Mouse (Mus musculus) thymus, postnatal 36 days (tissue): Measurements from ENCODE around the gene Cdh22.
A peak's percentile ranks its signal among the peaks of the same experiment; 100 is the strongest.

Experiments
- DNase-seq, 2 experiments: peaks; one replicate each; pipeline ENCODE4 v3.0.0; 2022; ENCODE audit warnings: mixed read lengths in 2 of 2

Gene Cdh22

DNA sequence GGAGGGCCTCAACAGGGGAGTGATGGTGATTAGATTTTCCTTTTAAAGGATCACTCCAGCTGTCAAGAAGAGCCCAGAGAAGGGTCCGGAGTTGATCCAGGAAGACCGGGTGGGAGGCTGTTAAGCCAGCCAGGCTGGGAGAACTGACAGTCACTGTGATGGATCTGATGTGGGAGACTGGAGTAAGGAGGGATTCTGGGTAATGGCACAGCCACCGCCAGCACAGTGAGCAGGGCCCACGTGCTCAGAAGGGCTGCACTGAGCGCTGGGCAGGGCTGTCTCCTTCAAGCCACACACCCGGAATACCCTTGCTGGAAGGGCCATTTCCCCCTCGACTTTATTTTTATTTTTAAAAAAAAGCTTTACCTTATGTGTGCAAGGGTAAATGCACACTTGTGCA, 29.7 kb downstream of the Cdh22 start:
- DNase-seq: no peak

DNA sequence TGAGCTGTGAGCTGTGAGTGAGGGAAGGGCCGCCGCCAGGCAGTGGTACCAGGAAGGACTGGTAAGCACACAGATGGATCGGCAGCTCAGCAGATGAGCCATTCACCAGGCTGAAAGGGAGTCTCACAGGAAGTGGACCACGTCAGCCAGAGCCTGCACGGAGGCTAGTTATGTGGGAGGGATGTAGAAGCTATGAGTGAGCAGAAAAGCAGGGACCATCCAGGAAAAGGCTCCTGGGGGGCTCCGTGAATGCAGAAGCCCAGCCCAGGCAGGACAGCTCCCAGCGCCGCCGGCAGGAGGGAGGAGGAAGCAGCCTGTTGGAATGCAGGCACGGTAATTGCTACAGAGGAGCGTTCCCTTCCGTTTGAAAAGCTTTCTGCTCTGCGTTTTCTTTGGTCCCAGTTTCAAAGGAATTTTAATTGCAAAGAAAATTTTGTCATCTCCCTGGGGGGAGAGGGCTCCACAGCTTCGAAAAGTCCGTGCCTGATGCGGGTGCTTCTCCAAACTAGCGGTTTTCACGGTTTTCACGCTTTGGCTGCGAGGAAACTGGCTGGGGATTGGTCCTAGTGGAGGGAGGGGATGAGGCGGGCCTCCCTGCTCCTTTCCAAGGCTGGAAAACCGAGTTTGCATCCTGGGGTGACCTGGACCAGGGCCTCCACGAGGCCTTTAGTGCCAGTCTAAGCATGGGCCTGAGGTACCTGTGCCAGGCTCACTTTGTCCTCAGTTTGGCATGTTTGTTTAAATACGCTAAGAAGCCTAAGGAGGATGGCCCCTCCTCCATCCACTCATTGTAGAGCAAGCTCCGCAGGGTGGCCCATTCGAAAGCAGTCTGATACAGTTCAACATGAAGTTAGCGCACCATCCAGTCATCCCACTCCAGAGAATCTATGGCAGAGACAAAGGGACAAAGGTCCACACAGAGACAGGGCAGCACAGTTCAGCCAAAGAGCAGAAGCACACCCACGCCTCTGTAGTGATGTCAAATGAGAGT, 32.6 kb downstream of the Cdh22 start:
- no peak for DNase-seq

DNA sequence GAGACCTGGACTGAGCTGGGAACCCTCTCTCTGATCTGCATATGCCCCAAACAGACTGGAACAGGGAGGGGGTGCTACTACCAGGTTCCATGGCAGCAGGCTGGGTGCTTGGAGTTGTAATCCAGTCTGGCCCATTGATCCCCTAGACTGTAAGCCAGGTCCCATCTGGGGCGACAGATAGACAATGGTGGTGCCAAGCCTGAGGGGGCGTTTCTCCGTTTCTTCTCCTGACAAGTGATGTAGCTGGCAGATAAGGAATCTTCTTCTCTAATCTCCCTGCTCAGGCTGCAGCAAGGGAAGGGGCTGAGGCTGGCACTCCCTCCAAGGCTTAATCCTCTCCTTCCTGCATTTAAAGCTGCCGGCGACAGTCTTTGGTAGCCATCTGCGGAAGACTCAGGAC, 37.1 kb downstream of the Cdh22 start:
- DNase-seq: no peak

DNA sequence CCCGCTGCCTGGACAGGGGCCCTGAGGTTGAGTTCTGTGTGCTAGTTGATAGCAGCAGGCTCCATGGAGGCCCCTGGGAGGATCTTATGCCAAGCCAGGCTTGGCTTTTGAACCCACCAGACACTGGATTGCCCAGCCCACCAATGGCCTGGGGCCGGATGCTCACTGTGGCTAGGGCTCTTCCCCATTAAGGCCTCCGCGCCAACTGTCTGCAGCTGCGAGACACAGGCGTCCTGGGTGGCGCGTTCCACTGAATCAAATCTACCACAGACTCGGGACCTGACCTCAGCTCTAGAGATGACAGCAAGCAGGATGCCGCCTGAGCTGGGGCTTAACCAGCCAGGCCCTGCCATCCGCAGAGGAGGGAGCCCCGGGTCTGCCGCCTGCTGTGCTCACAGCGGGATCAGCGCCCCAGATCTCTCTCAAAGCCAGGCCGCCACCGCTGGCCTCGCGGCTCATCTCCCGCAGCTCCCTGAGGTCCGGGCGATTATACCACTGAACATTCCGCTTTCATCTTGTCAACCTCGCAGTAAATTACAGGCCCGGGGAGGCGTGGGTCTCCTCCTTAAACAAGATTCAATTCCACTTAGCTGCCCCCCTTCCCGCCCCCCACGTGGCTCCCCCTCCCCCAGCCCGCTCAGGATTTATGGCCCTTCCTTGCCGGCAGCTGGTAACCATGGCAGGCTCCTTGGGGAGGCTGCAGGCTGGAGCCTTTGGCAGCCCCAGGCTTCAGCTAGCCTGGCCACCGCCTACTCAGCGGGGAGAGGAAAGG, 39.1 kb downstream of the Cdh22 start:
- DNase-seq: no peak

DNA sequence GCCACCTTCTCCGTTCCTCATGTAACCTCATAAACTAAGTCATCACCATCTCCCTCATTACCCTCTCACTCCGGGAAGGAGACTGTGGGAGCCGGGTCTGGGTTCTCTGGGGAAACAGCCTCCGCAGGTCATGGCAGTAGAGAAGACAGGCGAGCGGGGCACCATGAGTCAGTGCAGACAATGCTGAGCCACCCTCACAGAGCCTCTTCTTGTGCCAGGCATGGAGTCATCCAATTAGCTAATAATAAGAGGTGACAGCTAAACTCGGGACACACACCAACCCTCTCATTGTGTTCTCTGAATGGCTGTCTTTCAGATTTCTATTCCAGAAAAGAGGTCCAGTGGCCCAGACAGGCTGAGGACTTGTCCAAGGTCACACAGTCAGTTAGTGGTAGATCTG, 43.2 kb downstream of the Cdh22 start:
- DNase-seq: no peak

DNA sequence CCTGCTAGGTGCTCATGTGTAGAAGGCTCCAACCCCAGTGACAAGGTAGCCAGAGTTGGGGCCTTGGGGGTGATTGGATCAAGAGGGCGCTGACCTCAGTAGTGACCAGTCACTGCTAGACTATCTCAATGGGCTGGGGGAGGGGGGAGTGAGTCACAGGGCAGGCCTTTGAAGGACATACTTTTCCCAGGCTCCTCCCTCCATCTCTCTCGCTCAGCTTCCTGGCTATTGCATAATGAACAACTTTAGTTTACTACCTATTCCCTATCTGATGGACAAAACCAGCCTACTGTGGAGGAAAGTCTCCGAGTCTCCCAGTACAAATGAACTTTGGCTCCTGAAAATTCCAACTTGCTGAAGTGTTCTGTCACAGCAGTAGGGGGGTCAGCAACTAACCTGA, 45.1 kb downstream of the Cdh22 start:
- DNase-seq: no peak

DNA sequence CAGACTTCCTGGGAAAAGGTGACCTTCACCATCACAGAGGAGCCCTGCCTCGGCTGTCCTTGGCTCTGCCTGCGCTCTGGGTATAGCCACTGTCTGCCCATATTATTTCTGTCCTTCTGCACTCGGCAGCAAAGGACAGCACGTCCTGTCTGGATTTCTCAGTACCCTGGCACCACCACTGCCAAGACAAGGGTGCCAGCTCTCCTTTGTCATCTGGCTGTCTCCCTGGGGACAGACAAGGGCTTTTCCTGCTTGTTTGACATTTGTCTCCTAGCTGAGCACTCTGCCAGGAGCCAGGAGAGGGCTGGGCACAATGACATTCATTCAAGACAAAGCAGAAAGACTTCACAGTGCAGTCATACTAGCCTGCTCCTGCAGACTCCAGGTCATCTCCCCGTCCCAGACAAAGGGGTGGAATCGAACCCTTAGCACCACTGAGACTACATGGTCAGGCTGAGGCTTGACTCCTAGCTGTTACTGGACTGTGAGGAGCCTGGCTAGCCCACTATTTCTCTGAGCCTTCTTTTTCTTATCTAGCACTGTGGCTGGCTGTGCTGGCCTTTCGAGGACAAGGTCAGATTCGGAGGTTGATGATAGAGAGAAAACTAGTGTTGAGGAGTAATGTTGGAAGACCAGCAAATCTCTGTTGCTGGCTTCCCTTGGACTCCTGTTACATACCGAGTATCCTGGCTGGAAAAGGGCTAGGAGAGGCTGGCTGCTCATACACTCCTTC, 46.8 kb downstream of the Cdh22 start:
- no peak for DNase-seq

DNA sequence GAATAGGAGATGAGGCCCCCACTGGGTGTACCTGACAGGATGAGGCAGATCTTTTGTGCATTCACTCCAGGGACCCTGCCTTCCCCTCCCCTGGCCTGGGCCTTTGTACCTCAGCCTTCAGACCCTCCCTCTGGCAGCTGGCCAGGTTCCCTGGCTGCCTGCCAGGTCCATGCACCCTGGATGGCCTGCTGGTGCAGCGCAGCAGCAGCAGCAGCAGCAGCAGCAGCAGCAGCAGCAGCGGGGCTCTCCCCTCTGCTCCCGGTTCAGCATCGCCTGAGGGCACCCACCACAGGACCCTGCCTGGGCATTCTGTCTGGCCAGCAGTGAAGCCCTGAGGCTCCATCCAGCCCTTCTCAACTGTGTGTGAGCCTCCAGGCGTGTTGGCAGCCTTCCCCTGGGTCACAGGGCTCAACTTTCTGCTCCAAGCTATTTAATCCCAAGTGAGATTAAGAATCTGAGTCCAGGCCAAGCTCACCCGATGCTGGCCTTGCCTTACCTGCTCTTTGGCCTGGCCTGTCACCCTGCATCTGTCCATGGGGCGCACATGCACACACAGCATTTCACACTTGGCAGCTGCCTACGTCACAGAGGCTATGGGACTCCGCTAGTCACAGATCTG, 50.5 kb downstream of the Cdh22 start:
- DNase-seq: no peak

DNA sequence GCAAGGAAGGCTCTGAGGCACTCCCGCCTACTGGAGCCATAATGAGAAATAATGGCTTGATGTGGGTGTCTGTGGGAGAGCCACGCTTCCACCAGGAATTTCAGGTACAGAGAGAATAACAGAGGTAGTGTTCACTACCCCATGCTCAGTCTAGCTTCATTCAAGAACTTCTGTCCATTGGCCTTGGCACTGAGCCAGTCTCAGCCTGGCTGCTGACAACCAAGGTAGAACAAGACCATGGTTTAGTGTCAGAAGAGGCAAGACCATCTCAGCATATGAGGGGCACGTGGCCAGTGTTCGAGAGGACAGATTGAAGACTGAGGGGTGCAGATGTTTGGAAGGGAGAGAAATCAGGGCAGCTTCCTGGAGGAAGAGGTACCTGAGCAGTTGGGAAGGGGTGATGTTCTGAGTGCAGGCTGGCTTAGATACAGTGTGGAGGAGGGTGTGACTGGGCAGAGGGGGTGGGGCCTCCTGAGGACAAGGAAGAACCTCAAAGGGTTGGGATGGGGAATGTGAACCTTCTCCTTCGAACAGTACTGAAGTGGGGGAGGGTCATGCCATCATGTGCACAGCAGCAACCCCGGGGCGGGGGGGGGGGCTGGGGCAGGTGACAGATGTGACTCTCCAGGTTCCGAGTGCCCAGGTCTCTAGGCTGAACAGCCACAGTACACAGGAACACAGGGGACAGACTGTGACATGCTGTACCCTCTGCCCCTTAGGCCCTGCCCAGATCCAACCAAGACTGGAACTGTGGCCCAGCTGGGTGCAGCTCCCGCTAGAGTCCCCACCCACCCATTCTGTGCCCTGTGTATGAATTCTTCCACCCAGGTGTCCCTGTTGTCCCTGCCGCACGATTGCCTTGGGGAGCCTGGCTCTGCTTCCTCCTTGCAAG, 52.3 kb downstream of the Cdh22 start:
- DNase-seq: no peak

DNA sequence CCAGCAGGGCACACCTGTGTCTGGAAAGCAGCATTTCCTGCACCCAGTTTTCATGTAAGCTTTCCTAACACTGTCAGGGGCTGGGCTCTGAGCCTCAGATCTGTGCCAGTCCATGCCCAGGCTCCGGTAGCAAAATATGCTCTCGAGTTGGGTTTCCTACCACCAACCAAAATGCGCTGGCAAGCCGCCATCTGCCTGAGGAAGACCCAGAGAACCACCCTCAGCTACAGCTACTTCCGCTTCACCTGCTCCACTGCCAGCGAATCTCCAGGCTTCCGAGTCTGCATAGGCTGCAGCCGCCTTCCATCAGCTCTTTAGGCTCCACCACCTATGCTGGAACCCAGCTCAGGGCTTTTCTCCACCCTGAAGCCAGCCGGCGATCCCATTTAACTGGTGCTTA, 55.4 kb downstream of the Cdh22 start:
- DNase-seq: peak in 1 of 2 experiments; percentile 22

DNA sequence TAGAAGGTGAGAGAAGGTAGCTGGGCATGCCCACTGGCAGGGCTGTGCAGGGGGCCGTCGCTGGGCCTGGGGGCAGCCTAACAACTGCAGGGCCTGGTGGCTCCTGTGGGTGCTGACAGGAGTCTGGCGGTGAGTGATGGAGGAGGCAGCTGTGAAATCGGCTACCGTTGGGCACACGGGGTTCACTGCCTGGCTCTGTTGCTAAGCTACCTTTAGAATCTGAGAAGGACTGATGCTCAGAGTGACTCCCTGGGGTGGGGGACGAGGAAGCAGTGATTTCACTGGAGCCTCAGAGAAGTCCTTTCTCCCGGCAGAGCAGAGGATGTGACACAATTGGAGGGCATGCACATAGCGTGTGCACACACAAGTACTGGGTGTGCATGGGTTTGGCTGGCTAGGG, 57.7 kb downstream of the Cdh22 start:
- no peak for DNase-seq

DNA sequence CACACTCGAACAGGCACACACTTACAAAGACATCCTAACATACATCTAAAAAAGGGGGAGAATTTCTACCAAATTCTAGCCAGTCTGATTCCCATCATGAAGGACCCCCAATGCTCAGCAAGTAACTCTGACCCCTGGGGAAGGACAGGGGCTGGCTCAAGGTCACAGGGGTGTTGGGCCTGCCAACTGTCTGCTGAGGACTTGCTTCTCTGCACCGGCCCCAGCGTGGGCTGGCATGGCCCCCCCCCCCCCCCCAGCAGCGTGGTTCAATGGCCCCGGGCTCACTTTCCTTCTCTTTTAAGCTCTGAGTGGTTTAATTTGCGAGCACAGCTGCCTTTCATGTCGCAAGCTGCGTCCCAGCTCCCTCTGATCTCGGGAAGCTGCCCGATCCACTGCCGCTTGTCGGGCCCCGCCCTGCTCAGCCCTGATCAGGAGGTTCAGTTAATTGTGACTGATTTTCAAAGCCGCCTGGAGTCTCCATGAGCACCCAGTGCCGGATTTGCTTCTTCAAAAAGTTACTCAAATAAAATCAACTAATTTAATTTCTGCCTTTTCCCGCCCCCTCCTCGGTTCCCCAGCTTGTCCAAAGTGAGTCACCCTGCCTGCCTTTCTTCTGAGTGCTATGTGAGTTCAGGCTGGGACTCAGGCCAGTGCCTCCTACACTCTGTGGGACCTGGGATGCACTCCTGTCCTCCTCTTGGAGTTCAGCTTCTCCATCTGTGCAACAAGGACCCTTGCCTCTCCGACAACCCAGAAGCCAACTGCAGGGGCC, 67.8 kb downstream of the Cdh22 start:
- peak in 1 of 2 experiments; percentile 25 for DNase-seq

DNA sequence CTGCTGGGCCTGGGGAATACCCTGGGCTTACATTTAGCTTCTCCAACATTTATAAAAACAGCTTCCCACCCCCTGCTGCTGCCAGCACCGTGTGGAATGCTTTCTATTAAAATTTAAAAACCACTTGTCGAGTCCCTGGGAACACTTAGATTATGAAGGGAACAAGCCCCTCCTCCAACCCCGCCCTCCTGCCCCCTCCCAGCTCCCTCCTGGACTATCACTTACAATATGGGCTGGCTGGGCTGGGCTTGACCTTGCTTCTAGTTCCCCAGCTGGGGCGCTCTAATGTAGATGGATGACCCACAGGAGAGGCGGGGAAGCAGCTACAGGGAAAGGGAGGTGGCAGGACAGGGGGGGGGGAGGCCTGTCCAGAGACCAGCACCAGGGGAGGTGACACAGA, 72.4 kb downstream of the Cdh22 start:
- no peak for DNase-seq

DNA sequence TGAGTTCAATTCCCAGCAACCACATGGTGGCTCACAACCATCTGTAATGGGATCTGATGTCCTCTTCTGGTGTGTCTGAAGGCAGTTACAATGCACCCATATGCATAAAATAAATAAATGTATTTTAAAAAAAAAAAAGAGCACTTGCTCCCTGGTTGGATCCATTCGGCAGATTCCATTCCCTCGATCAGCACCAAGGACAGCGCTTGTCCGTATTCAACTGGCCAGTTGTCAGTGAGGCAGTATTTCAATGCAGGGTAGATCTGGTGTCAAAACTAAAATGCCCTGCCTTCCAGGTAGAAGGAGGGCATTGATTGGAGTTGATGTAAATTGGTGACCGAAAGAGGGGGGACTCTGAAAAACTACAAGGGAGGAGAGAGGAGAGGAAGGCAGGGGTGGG, 74.2 kb downstream of the Cdh22 start:
- no peak for DNase-seq

DNA sequence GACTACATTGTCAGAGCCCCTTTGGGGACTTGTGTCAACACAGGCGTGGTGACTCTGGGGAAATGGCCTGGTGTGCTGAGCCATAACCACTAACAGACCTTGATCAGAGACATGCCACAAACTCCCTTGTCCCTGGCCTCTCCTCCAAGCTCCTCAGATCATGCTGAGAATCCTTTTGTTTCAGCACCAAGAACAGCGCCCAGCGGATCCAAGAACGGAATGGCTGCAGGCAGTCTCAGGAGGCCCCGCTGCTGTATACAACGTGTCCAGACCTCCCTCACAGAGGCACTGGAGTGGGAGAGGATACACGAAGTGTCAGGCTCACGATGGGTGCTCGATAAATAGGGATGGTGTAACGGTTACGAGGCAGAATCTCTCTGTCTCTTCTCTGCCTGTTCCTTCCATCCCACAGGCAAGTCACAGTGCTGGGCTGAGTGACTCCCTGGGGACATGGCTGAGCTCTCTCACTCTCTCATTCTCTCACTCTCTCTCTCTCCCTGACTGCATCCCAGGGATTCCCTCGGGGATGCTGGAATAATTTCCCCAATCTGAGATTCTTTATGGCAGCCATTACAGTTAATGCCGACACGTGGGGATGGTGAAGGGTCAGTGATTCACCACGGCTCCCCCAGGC, 75.5 kb downstream of the Cdh22 start:
- no peak for DNase-seq

DNA sequence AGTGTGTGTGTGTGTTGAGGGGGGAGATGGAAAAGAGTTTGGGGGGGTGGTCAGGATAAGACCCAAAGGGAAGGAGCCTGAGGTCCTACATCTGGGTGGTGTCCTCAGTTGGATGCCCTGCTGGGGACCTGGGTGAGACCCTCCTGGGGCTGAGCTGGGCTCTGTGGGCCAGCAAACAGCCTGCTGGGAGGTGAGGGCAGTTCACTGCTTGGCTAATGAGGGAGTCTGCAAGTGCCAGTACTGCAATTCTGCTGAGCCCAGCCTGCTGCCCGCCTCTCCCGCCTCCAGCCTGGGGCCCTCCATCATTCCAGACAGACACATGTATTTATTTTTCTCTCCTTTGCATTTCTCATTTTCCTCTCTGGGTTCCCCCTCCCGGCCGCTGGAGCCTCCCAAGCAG, 76.3 kb downstream of the Cdh22 start:
- no peak for DNase-seq

DNA sequence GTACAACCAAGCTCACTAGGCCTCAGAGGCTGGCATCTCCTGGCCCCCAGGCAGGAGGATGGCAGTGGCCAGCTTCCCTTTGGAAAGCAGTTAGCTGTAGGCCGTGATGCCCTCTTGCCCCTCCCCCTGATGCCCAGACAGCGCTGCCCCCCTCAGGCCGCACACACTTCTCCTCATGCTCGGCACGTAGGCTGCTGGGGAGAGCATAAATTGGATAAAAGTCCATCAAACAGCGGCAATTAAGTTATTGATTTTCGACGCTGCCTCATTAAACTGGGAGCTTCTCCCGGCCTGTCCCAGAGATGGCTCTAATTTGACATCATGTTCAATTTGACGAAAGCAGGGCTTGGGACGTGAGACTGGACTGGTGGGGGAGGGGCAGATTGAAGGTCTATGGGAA, 76.8 kb downstream of the Cdh22 start:
- no peak for DNase-seq

DNA sequence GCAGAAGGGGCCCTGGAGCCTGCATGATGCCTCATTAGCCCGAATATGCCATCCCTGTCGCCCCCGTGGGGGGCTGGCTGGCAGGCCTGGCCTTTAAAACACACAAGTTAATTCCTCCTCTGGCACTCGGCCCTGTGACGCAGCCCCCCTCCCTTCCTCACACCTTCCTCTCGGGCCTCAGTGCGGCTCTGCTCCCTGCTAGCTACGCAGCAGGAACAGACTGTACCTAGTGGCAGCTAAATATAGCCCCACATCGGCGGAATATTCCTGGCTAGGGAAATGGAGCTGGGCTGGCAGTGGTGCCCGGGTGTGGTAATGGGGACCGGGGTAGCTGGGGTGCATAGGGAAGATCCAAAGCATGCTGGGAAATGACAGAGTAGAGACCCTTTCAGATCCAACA, 81.6 kb downstream of the Cdh22 start:
- DNase-seq: no peak

DNA sequence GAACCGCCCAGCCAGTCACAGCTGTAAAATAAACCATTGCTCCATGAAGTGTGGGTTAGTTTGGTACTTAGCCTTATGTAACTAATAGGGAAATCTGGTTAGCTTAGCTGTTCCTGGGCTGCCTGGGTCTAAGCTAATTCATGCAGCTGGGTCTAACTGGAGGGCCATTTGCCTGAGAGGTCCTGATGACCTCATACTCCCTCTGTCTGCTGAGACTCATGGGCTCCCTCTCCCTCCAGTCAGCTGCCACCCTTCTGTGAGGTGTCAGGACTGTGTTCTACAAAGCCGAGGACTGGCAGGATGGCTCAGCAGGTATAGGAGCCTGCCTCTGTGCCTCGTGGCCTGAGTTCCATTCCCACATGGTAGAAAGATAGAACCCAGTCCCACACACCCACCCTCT, 84.9 kb downstream of the Cdh22 start:
- no peak for DNase-seq

DNA sequence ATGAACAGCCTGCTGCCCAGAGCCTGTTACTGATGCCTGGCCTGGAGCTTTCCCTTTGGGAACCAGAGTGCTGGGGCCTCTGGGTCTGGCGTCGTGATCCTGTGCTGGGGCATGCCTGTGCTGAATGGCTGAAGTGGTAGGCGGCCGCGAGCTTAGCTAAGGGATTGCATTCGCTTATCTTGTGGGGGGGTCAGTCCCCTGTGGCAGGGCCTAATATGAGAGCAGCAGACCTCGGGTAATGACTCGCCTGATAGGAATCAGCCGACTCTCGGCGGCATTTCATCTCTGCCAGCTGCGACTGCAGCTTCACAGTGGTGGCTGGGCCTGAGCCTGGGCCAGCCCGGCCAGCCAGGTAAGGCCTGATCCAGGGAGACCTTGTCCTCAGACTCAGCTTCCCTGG, 88.8 kb downstream of the Cdh22 start:
- no peak for DNase-seq

DNA sequence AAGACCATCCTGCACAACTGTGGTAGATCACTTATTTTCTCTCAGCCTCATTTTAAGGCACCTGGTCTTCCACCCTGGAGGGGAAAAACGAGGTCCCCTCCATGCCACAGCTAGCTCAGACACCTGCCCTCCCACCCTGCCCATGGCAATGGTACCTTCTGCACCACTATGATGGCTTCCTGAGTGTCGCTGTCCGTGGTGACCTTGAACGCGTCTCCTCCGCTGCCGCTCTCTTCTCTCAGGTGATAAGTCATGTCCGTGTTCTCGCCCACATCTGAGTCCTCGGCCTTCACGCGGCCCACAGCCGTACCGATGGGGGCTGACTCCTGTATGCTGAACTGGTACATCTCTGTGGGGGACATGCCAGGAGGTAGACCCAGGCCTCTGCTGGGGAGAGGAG, 91.2 kb downstream of the Cdh22 start:
- DNase-seq: no peak
